Mouse (Mus musculus) ES-E14 (cell line): ENCODE data around the gene Txlna. TPM values are rescaled to one million over a fixed set of nuclear protein-coding genes. Genes with fewer than 3 reads are reported as not detected.

Experiments
- DNase-seq: peaks from one replicate; pipeline ENCODE4 v3.0.0-alpha.2; 2013; ENCODE audit warnings: low read depth, low spot score
- H3K27ac ChIP-seq: 2 replicates; pipeline ENCODE4 v1.5.1; 2012; ENCODE audit warnings: low read depth, mild to moderate bottlenecking, low read length, moderate library complexity, mixed read lengths; ENCODE audit not compliant: poor library complexity, insufficient read depth, severe bottlenecking
- H3K36me3 ChIP-seq: 2 replicates; pipeline ENCODE4 v1.6.1; 2012; ENCODE audit warnings: mild to moderate bottlenecking, low read length, moderate library complexity, mixed read lengths; ENCODE audit not compliant: control insufficient read depth, poor library complexity, insufficient read depth, severe bottlenecking
- H3K4me1 ChIP-seq, 2 experiments: fragments of 150-350 bp in 1 of 2; sonication (generic) in 1 of 2; 2 replicates each; pipeline ENCODE4 v1.6.1; 2012; ENCODE audit warnings: low read length in 2 of 2, mild to moderate bottlenecking in 1 of 2, mixed read lengths in 1 of 2; ENCODE audit not compliant: control insufficient read depth in 2 of 2, insufficient read depth in 2 of 2, poor library complexity in 1 of 2
- H3K4me3 ChIP-seq, 2 experiments: fragments of 150-350 bp in 1 of 2; sonication (generic) in 1 of 2; 2 replicates each; pipeline ENCODE4 v1.5.1; 2012; ENCODE audit warnings: low read length in 2 of 2, low read depth in 1 of 2, mild to moderate bottlenecking in 1 of 2, mixed read lengths in 1 of 2; ENCODE audit not compliant: insufficient read depth in 1 of 2, poor library complexity in 1 of 2, severe bottlenecking in 1 of 2
- H3K9ac ChIP-seq: 2 replicates; pipeline ENCODE4 v1.6.1; 2012; ENCODE audit warnings: low read depth, mild to moderate bottlenecking, low read length, mixed read lengths; ENCODE audit not compliant: poor library complexity, insufficient read depth, severe bottlenecking
- H3K9me3 ChIP-seq: fragments of 150-350 bp; sonication (generic); 2 replicates; pipeline ENCODE4 v1.6.1; 2012; ENCODE audit warnings: low read depth, mild to moderate bottlenecking, low read length; ENCODE audit not compliant: control insufficient read depth, insufficient read depth
- CHD2 ChIP-seq: IDR thresholded peaks from 2 replicates; pipeline ENCODE4 v1.6.1; 2014; ENCODE audit warnings: mild to moderate bottlenecking, low read depth, low read length, inconsistent platforms
- HCFC1 ChIP-seq: IDR thresholded peaks from 2 replicates; pipeline ENCODE4 v1.6.1; 2012; ENCODE audit warnings: low read length, inconsistent platforms, borderline replicate concordance; ENCODE audit not compliant: insufficient read depth
- MAFK ChIP-seq: IDR thresholded peaks from 2 replicates; pipeline ENCODE4 v1.6.1; 2014; ENCODE audit warnings: mild to moderate bottlenecking, low read depth, low read length, inconsistent platforms; ENCODE audit not compliant: insufficient read depth
- ZC3H11A ChIP-seq: IDR thresholded peaks from 2 replicates; pipeline ENCODE4 v1.6.1; 2012; ENCODE audit warnings: low read depth, mild to moderate bottlenecking, inconsistent platforms, low read length, borderline replicate concordance
- ZNF384 ChIP-seq: IDR thresholded peaks from 2 replicates; pipeline ENCODE4 v1.6.1; 2012; ENCODE audit warnings: low read depth, low read length, inconsistent platforms
- in situ Hi-C, 2 experiments: fragments of 600-800 bp; cut with MboI; formaldehyde crosslinking; loops; one replicate each; pipeline ENCODE4 v1.15.1; 2025; ENCODE audit warnings: low sequenced_read_pairs in 2 of 2, inconsistent platforms in 1 of 2; ENCODE audit not compliant: unreplicated experiment in 2 of 2
- total RNA-seq: library from RNA; depleted of rRNA; stranded (reverse); fragments of 300-350 nt; gene quantifications from 2 replicates; pipeline ENCODE4 v1.2.3, GENCODE M21; 2012

Gene Txlna
- total RNA-seq, 1 experiment = 72.9 TPM

- H3K27ac ChIP-seq = no peak overlapping the region
- no peak for TF ChIP-seq ZNF384
- H3K36me3 ChIP-seq = peaks cover 25% of the 10 kb centered on the region
- in situ Hi-C loops = no loop called here
- peak overlapping the region in 1 of 2 experiments; percentile 75; a peak in 1 of 4 replicates for H3K4me3 ChIP-seq
- no peak for DNase-seq
- H3K9ac ChIP-seq = no peak overlapping the region; the same call in 1 of the 2 replicates
- no peaks in the 10 kb centered on the region; a peak in 2 of 4 replicates for H3K4me1 ChIP-seq
- H3K9me3 ChIP-seq = no peaks in the 10 kb centered on the region
Measured at GRCm38 (mm10) chr4:129641756-129642155, 891 bp upstream of the Txlna start.

- DNase-seq = no peak
- Histone ChIP-seq H3K9ac (peak overlapping the region; percentile 97), H3K27ac (no peak overlapping the region; the same call in 1 of the 2 replicates), H3K9me3 (no peaks in the 10 kb centered on the region), H3K36me3 (peaks cover 28% of the 10 kb centered on the region), H3K4me1 (no peaks in the 10 kb centered on the region; a peak in 2 of 4 replicates), H3K4me3 (peak overlapping the region; percentile 75 to 81)
- in situ Hi-C loops = no loop called here
- TF ChIP-seq CHD2 (no peak), MAFK (no peak), ZC3H11A (no peak), HCFC1 (no peak), ZNF384 (no peak)
Measured at GRCm38 (mm10) chr4:129640101-129640637, 696 bp downstream of the Txlna start.

- no peak overlapping the region for H3K27ac ChIP-seq
- no peaks in the 10 kb centered on the region; a peak in 2 of 4 replicates for H3K4me1 ChIP-seq
- peak overlapping the region; percentile 8; the same call in 1 of the 2 replicates for H3K9ac ChIP-seq
- in situ Hi-C loops = no loop called here
- TF ChIP-seq MAFK (no peak), ZC3H11A (no peak), ZNF384 (no peak), HCFC1 (no peak), CHD2 (no peak)
- peaks cover 32% of the 10 kb centered on the region for H3K36me3 ChIP-seq
- no peak for DNase-seq
- no peaks in the 10 kb centered on the region for H3K9me3 ChIP-seq
- H3K4me3 ChIP-seq = no peak overlapping the region
Measured at GRCm38 (mm10) chr4:129639221-129639620, 1.6 kb downstream of the Txlna start.

GRCm38 (mm10) chr4:129633852-129634251 lies 7.0 kb downstream of the Txlna start:
- in situ Hi-C loops = no loop called here

GRCm38 (mm10) chr4:129631867-129632266 lies 9.0 kb downstream of the Txlna start:
- Histone ChIP-seq H3K4me1 (no peaks in the 10 kb centered on the region), H3K36me3 (peaks cover 74% of the 10 kb centered on the region), H3K9ac (no peak overlapping the region), H3K9me3 (no peaks in the 10 kb centered on the region), H3K4me3 (no peak overlapping the region), H3K27ac (no peak overlapping the region)
- no peak for DNase-seq
- TF ChIP-seq HCFC1 = no peak
- TF ChIP-seq ZNF384 = no peak
- TF ChIP-seq MAFK = no peak
- TF ChIP-seq ZC3H11A = no peak
- TF ChIP-seq CHD2 = no peak
- in situ Hi-C loops = no loop called here

More at GRCm38 (mm10) chr4:129633852-129634251, 7.0 kb downstream of the Txlna start:
- Histone ChIP-seq H3K9me3 (no peaks in the 10 kb centered on the region), H3K4me3 (no peak overlapping the region), H3K27ac (no peak overlapping the region), H3K9ac (0 out of 2 replicates have a peak overlapping the region, but pooled peaks have one; percentile 7), H3K4me1 (no peaks in the 10 kb centered on the region), H3K36me3 (peaks cover 71% of the 10 kb centered on the region)
- no peak for DNase-seq
- TF ChIP-seq CHD2 = no peak
- no peak for TF ChIP-seq HCFC1
- TF ChIP-seq ZC3H11A = no peak
